Mouse (Mus musculus) kidney, adult 2 months (tissue): ENCODE results near the gene Elmod3. TPM values are rescaled to one million over a fixed set of nuclear protein-coding genes. Genes with fewer than 3 reads are reported as not detected.

Source experiments
- DNase-seq: peaks from one replicate; pipeline ENCODE4 v3.0.0; 2021
- H3K27ac ChIP-seq: fragments of 200-500 bp; 2 replicates; pipeline ENCODE4 v1.5.1; 2012; ENCODE audit warnings: low read depth, low read length, control low read depth, inconsistent platforms; ENCODE audit not compliant: insufficient read depth
- H3K27me3 ChIP-seq: fragments of 200-500 bp; replicated peaks from 2 replicates; pipeline ENCODE4 v1.6.1; 2012; ENCODE audit warnings: mild to moderate bottlenecking, moderate library complexity, low read length, inconsistent platforms; ENCODE audit not compliant: control insufficient read depth, insufficient read depth
- H3K36me3 ChIP-seq: fragments of 200-500 bp; 2 replicates; pipeline ENCODE4 v1.6.1; 2012; ENCODE audit warnings: mild to moderate bottlenecking, moderate library complexity, low read length, inconsistent platforms; ENCODE audit not compliant: control insufficient read depth, insufficient read depth
- H3K4me1 ChIP-seq: fragments of 200-500 bp; 2 replicates; pipeline ENCODE4 v1.6.1; 2011; ENCODE audit warnings: low read length; ENCODE audit not compliant: control insufficient read depth, insufficient read depth
- H3K4me3 ChIP-seq: fragments of 200-500 bp; 2 replicates; pipeline ENCODE4 v1.5.1; 2011; ENCODE audit warnings: mild to moderate bottlenecking, low read depth, low read length, control low read depth; ENCODE audit not compliant: insufficient read depth
- CTCF ChIP-seq: fragments of 200-500 bp; conservative IDR thresholded peaks from 2 replicates; pipeline ENCODE4 v1.5.1; 2011; ENCODE audit warnings: low read depth, mild to moderate bottlenecking, control low read depth, low read length, moderate library complexity, mixed read lengths; ENCODE audit not compliant: insufficient read depth, insufficient read length
- POLR2A ChIP-seq: fragments of 200-500 bp; IDR thresholded peaks from one replicate; pipeline ENCODE4 v1.6.1; 2011; ENCODE audit warnings: low read depth, low read length, control low read depth
- WGBS: fragments of 180-500 bp; shearing (Covaris S2); methylation state at CpG from one replicate; pipeline ENCODE4 v1.1.7; 2018; 5-methylcytosine and 5-hydroxymethylcytosine counted together
- polyA plus RNA-seq: library from polyadenylated mRNA; depleted of rRNA; stranded (reverse); fragments of >200 nt; gene quantifications from 2 replicates; pipeline ENCODE4 v1.2.3, GENCODE M21; 2012

Gene Elmod3
- polyA plus RNA-seq, 1 experiment: 43.0 TPM

DNA sequence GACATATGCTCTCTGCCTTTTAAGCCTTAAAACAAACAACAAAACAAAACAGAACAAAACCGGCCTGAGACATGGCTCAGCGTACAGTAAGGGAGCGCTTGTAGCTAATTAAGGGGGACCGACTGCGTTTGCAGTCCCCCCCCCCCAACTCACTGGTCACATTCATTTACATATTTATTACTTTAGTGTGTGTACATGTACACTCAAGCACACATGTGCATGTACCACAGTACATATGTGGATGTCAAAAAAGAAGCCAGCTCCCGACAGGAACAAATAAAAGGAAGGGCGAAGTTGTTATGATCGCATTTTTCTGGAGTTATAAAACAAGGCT lies 45.2 kb downstream of the Elmod3 start:
- TF ChIP-seq CTCF (no peak), POLR2A (no peak)

DNA sequence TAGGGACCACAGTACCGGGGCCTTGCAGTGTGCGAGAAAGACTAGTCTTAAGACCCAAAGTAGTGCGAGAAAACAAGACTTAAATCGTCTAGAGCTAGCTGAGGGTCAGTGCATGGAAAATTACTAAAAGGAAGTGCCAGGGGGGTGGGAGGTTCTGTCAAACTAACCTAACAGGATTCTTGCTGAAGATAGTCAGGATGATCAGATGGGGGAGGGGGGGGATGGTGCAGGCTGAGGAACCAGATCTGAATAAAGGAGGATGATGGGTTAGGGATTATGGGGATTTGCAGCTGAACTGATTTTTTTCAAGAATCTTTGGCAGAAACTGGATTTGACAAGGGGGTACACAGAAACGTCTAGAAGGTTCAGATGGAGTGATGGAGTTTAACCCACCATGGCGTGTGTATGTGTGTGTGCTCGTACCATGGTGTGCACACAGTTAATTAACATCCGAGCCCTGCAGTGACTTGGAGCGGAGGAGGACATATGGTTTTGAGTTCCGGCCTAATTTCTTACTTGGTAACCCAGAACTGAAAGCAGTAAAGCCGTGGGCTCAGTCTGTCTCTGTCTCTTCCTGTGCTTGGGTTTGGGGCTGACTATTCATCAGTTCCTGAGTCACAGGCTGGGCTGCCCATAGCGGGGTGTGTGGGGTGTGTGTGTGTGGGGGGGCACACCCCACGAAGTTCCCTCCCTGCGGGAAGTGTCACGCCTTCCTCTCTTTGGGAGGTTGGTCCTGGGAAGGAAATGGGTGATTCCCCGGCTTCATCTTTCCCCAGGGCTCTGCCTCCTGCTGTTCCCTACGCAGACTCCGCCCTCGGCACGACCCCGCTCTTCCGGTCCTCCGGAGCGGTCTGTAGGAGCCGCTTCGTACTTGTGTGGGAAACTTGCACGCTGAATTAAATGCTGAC lies 45.8 kb downstream of the Elmod3 start:
- WGBS: 14% methylated on average over 27 of the region's 27 CpGs
- H3K4me1 ChIP-seq: peaks cover 11% of the 10 kb centered on the region; the same call in 1 of the 2 replicates
- no peak for TF ChIP-seq CTCF
- no peak for TF ChIP-seq POLR2A
- peak overlapping the region; percentile 90 for H3K27ac ChIP-seq
- H3K27me3 ChIP-seq: no peaks in the 10 kb centered on the region
- peak; percentile 79 for DNase-seq
- no peaks in the 10 kb centered on the region for H3K36me3 ChIP-seq
- peak overlapping the region; percentile 29 for H3K4me3 ChIP-seq

More for the DNA sequence above, 45.2 kb downstream of the Elmod3 start:
- Histone ChIP-seq H3K27me3 (no peaks in the 10 kb centered on the region), H3K4me1 (peaks cover 11% of the 10 kb centered on the region; the same call in 1 of the 2 replicates), H3K4me3 (peak overlapping the region; percentile 29), H3K27ac (peak overlapping the region; percentile 90), H3K36me3 (no peaks in the 10 kb centered on the region)
- DNase-seq: no peak
- WGBS: 16% methylated on average over 8 of the region's 8 CpGs

GRCm38 (mm10) chr6:72550503-72551100 lies 47.6 kb downstream of the Elmod3 start:
- Histone ChIP-seq H3K36me3 (no peaks in the 10 kb centered on the region), H3K4me1 (peaks cover 11% of the 10 kb centered on the region; the same call in 1 of the 2 replicates), H3K27ac (no peak overlapping the region), H3K27me3 (no peaks in the 10 kb centered on the region), H3K4me3 (no peak overlapping the region)
- TF ChIP-seq POLR2A (no peak), CTCF (no peak)
- 87% methylated on average over 10 of the region's 10 CpGs for WGBS
- no peak for DNase-seq

DNA sequence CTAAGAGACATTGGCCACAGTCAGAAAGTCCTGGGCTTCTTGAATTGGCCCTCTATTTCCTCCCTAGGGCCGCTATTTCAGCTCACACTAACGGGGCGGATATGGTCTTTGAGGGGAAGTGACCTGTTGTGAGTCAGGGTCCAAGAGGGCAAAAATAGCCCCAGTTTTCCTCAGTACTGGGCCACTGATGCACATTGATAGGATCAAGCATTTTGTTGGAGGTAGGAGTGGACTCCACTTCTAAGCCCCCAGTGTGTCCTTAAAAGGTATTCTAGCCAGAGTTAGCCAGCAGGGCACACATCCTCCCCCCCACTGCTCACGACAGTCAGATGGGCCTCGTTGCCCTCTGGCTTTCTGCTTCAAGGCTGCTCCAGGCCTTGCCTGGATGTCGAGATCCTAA lies 48.2 kb downstream of the Elmod3 start:
- Histone ChIP-seq H3K27ac (no peak overlapping the region), H3K4me1 (peaks cover 11% of the 10 kb centered on the region; the same call in 1 of the 2 replicates), H3K27me3 (no peaks in the 10 kb centered on the region), H3K4me3 (no peak overlapping the region), H3K36me3 (no peaks in the 10 kb centered on the region)
- 59% methylated on average over 6 of the region's 6 CpGs for WGBS
- DNase-seq: no peak
- TF ChIP-seq POLR2A (no peak), CTCF (no peak)

DNA sequence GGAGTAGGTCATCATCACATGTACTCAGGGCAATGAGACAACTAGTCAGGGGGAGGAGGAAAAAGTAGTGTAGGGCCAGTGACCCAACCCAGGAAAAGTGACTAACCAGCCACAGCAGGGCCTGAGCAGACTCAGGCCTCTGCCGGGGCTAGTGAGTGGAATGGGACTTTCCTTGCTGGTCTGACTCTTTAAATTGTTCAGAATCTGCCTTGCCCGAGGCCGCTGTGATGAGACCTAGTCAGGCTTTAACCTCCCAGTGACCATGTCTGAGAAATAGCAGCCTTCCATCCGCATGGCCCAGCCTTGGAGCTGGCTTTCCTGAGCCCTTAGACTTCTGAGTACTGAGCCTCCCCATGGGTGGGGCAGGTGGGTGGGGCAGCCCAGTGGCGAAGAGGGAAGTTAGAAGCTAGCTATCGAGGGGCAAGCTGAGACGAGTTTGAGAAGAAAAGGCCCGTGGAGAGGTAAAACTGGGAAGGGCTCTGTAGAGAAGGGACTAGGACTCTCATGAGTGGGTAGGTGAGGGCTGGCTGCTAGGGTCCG lies 49.1 kb downstream of the Elmod3 start:
- Histone ChIP-seq H3K27ac (peak overlapping the region; percentile 82), H3K4me3 (peak overlapping the region; percentile 9; the same call in 1 of the 2 replicates), H3K4me1 (peaks cover 11% of the 10 kb centered on the region; the same call in 1 of the 2 replicates), H3K27me3 (no peaks in the 10 kb centered on the region), H3K36me3 (no peaks in the 10 kb centered on the region)
- TF ChIP-seq CTCF: no peak
- no peak for TF ChIP-seq POLR2A
- no peak for DNase-seq
- WGBS: 61% methylated on average over 9 of the region's 9 CpGs

GRCm38 (mm10) chr6:72547862-72548261 lies 50.4 kb downstream of the Elmod3 start:
- Histone ChIP-seq H3K36me3 (no peaks in the 10 kb centered on the region), H3K27ac (no peak overlapping the region), H3K4me1 (peaks cover 18% of the 10 kb centered on the region; the same call in 1 of the 2 replicates), H3K4me3 (no peak overlapping the region), H3K27me3 (no peaks in the 10 kb centered on the region)
- TF ChIP-seq CTCF: no peak
- no peak for TF ChIP-seq POLR2A
- DNase-seq: no peak
- 89% methylated on average over 3 of the region's 3 CpGs for WGBS

DNA sequence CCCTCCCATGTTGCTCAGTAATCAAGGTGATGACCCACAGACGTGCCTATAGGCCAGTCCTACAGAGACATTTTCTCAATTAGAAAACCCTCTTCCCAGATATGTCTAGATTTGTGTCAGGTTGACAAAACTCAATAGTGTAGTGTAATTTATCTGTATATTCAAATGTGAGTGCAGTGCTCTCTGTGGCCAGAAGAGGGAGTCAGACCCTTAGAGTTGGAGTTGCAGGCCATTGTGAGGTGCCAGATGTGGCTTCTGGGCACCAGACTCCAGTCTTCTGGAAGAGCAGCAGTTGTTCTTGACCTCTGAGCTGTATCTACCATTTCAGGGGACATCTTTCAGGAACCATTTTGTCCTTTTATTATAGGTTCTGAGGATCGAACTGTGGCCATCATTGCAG lies 51.1 kb downstream of the Elmod3 start:
- 98% methylated on average over 2 of the region's 2 CpGs for WGBS
- H3K36me3 ChIP-seq: no peaks in the 10 kb centered on the region
- no peaks in the 10 kb centered on the region for H3K27me3 ChIP-seq
- peaks cover 21% of the 10 kb centered on the region; the same call in 1 of the 2 replicates for H3K4me1 ChIP-seq
- no peak overlapping the region for H3K27ac ChIP-seq
- TF ChIP-seq CTCF (0 out of 2 replicates have a peak, but pooled peaks have one; percentile 12), POLR2A (no peak)
- DNase-seq: no peak
- H3K4me3 ChIP-seq: no peak overlapping the region
